Mouse (Mus musculus) small intestine, adult 2 months (tissue): Measurements from ENCODE around the gene Tle4. TPM values are rescaled to one million over a fixed set of nuclear protein-coding genes. Genes with fewer than 3 reads are reported as not detected.

Experiments
- H3K27ac ChIP-seq: fragments of 200-500 bp; 2 replicates; pipeline ENCODE4 v1.5.1; 2012; ENCODE audit warnings: low read depth, low read length, control low read depth, inconsistent platforms; ENCODE audit not compliant: insufficient read depth
- H3K27me3 ChIP-seq: fragments of 200-500 bp; 2 replicates; pipeline ENCODE4 v1.6.1; 2012; ENCODE audit warnings: mild to moderate bottlenecking, moderate library complexity, low read length, inconsistent platforms; ENCODE audit not compliant: control insufficient read depth, insufficient read depth
- H3K36me3 ChIP-seq: fragments of 200-500 bp; 2 replicates; pipeline ENCODE4 v1.6.1; 2012; ENCODE audit warnings: mild to moderate bottlenecking, low read length, control low read depth, inconsistent platforms; ENCODE audit not compliant: control insufficient read depth, insufficient read depth
- H3K4me1 ChIP-seq: fragments of 200-500 bp; 2 replicates; pipeline ENCODE4 v1.6.1; 2012; ENCODE audit warnings: low read length, inconsistent platforms, mixed read lengths; ENCODE audit not compliant: control insufficient read depth, insufficient read depth, insufficient read length
- H3K4me3 ChIP-seq: fragments of 200-500 bp; 2 replicates; pipeline ENCODE4 v1.5.1; 2012; ENCODE audit warnings: low read depth, mild to moderate bottlenecking, control low read depth, inconsistent platforms, low read length, moderate library complexity
- CTCF ChIP-seq: fragments of 200-500 bp; IDR thresholded peaks from 2 replicates; pipeline ENCODE4 v1.5.1; 2012; ENCODE audit warnings: low read depth, mild to moderate bottlenecking, control low read depth, inconsistent platforms, low read length, moderate library complexity, mixed read lengths; ENCODE audit not compliant: insufficient replicate concordance, insufficient read length; ENCODE audit errors: extremely low read depth
- POLR2A ChIP-seq: fragments of 200-500 bp; IDR thresholded peaks from 2 replicates; pipeline ENCODE4 v1.6.1; 2012; ENCODE audit warnings: low read depth, mild to moderate bottlenecking, control low read depth, inconsistent platforms, low read length, moderate library complexity
- WGBS: fragments of 180-500 bp; shearing (Covaris S2); methylation state at CpG from one replicate; pipeline ENCODE4 v1.1.7; 2018; 5-methylcytosine and 5-hydroxymethylcytosine counted together
- polyA plus RNA-seq: library from polyadenylated mRNA; depleted of rRNA; stranded (reverse); fragments of >200 nt; gene quantifications from 2 replicates; pipeline ENCODE4 v1.2.3, GENCODE M21; 2012

The Tle4 gene
- polyA plus RNA-seq, 1 experiment, result 24.6 TPM

GRCm38 (mm10) chr19:14590154-14590553, 7.7 kb downstream of the Tle4 start:
- TF ChIP-seq POLR2A, result no peak
- no peak for TF ChIP-seq CTCF
- Histone ChIP-seq H3K4me1 (peaks cover 2% of the 10 kb centered on the region; the same call in 1 of the 2 replicates), H3K27me3 (no peaks in the 10 kb centered on the region), H3K36me3 (peaks cover 29% of the 10 kb centered on the region), H3K4me3 (no peak overlapping the region), H3K27ac (no peak overlapping the region)
- WGBS, result 87% methylated on average over 7 of the region's 7 CpGs

DNA sequence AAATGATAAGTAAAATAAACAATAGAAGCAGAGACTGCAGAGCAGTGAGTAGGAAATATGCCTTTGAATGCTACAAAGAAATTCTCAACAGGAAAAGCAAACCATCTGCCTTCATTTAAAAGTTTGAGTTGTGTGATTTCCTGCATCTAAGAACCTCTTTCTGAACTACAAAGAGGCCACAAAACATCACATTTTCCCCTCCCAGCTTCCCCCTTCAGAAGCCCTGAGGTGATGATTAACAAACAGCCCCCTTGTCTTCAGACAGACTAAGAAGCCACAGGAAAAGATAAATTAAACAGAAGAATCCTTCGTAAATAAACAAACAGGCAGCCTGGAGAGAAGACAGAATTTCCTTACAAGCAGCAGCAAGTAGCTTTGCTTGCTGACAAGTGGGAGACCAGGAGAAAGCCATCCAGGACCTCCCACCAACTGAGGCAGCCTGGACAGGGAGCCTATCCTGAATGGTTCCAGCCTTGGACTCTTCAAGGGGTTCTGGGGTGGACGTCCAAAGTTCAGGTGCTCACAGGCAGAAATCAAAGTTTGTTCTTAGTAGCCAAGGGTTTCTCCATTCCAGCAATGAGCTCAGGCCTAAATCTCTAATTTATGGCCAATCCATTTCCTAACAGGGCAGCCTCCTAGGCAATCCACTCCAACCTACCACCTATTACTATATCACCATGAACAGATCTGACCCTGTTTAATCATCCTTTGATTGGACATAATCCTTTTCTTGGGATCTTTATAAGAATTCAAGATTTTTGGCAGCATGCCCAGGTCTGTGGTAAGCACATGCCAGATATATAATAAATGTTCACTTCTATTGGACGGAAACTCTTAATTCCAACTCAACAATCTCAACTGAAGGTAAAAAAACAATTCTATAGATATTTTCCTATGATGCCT, 9.4 kb downstream of the Tle4 start:
- H3K4me3 ChIP-seq, result no peak overlapping the region

DNA sequence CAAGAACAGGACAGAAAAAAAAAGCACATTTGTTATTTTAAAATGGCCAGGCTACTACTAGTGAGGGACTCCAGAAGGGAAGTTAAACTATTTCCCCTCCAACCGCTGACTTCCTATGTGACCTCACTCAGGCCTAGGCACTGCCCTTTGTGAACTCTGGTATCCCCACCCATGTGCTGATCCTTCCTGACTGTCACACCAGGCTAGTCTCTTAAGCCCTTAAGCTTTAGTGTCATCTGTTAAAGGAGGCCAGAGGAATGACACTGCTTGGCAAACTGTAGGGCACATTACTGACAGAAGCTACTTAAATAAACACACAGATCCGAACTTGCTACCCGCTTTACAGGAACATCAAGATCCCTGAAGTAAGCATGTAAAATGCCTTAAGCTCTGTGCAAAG, 11.7 kb downstream of the Tle4 start:
- H3K4me1 ChIP-seq, result peaks cover 2% of the 10 kb centered on the region; the same call in 1 of the 2 replicates
- peaks cover 28% of the 10 kb centered on the region for H3K36me3 ChIP-seq
- no peak overlapping the region for H3K4me3 ChIP-seq
- no peak overlapping the region for H3K27ac ChIP-seq
- no peak for TF ChIP-seq POLR2A
- no peak for TF ChIP-seq CTCF
- H3K27me3 ChIP-seq, result no peaks in the 10 kb centered on the region
- WGBS, result 80% methylated on average over 3 of the region's 3 CpGs

More for the DNA sequence above, 9.4 kb downstream of the Tle4 start:
- H3K36me3 ChIP-seq, result peaks cover 30% of the 10 kb centered on the region
- TF ChIP-seq POLR2A, result no peak
- TF ChIP-seq CTCF, result no peak
- peaks cover 2% of the 10 kb centered on the region; the same call in 1 of the 2 replicates for H3K4me1 ChIP-seq
- no peak overlapping the region for H3K27ac ChIP-seq
- 37% methylated on average over 3 of the region's 3 CpGs for WGBS
- H3K27me3 ChIP-seq, result no peaks in the 10 kb centered on the region

DNA sequence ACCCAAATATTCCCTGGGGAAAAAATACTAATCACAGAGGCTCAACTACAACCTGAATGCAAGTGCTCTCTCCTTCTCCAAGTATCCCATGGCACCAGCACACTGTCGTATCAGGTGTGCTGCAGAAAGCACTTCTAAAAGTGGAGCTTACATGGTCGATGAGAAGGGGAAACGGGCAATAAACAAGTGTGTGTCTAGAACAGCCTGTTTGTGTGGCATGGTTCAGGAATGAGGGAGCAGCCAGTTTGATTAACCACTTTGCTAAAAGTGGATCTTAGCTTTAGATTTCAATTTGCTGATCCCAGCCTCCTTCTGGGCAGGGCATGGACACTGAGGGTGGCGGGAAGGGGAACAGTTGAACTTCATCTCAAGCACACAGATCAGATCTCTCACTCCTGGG, 12.1 kb downstream of the Tle4 start:
- no peak overlapping the region for H3K27ac ChIP-seq
- peaks cover 2% of the 10 kb centered on the region; the same call in 1 of the 2 replicates for H3K4me1 ChIP-seq
- peaks cover 32% of the 10 kb centered on the region for H3K36me3 ChIP-seq
- TF ChIP-seq CTCF, result no peak
- TF ChIP-seq POLR2A, result no peak
- WGBS, result 78% methylated on average over 4 of the region's 4 CpGs
- H3K4me3 ChIP-seq, result no peak overlapping the region
- no peaks in the 10 kb centered on the region for H3K27me3 ChIP-seq

- WGBS, result 94% methylated on average over 3 of the region's 3 CpGs
- H3K27me3 ChIP-seq, result no peaks in the 10 kb centered on the region
- H3K4me1 ChIP-seq, result peaks cover 2% of the 10 kb centered on the region; the same call in 1 of the 2 replicates
- H3K36me3 ChIP-seq, result peaks cover 31% of the 10 kb centered on the region
- no peak for TF ChIP-seq POLR2A
- no peak for TF ChIP-seq CTCF
- H3K27ac ChIP-seq, result no peak overlapping the region
- no peak overlapping the region for H3K4me3 ChIP-seq
Observed at GRCm38 (mm10) chr19:14585235-14585634, 12.6 kb downstream of the Tle4 start.

DNA sequence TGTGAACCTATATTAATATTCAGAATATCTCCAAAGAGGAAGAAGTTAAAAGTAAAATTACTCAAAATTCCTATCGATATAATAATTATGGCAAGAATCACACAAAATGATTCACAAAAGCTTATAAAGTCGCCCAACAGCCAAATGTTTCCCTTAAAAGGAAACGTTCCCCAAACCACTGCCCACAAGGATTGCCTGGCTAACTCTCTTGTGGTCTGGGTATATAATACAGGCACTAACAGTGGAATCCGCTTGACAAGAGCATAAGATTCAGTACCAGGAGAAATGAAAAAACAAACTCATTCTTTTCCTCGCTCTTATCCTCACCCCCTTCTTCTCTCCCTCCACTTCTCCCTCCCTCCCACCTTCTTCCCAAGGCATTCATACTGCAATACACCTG, 19.2 kb downstream of the Tle4 start:
- 90% methylated on average over 5 of the region's 5 CpGs for WGBS
- H3K27me3 ChIP-seq, result no peaks in the 10 kb centered on the region
- no peaks in the 10 kb centered on the region for H3K4me1 ChIP-seq
- H3K36me3 ChIP-seq, result peaks cover 7% of the 10 kb centered on the region
- no peak overlapping the region for H3K27ac ChIP-seq
- no peak overlapping the region for H3K4me3 ChIP-seq
- TF ChIP-seq CTCF (no peak), POLR2A (no peak)

- 45% methylated on average over 4 of the region's 4 CpGs for WGBS
- Histone ChIP-seq H3K27ac (no peak overlapping the region), H3K4me1 (no peaks in the 10 kb centered on the region), H3K27me3 (no peaks in the 10 kb centered on the region), H3K4me3 (no peak overlapping the region), H3K36me3 (peaks cover 5% of the 10 kb centered on the region)
- no peak for TF ChIP-seq CTCF
Observed at GRCm38 (mm10) chr19:14578016-14578415, 19.8 kb downstream of the Tle4 start.
